Mouse (Mus musculus) A20 (cell line): Measurements from ENCODE around the gene Sf3b2.

Source experiments
- DNase-seq: peaks from one replicate; pipeline ENCODE4 v3.0.0-alpha.2; 2011; ENCODE audit warnings: low read depth, low spot score

The Sf3b2 gene

DNA sequence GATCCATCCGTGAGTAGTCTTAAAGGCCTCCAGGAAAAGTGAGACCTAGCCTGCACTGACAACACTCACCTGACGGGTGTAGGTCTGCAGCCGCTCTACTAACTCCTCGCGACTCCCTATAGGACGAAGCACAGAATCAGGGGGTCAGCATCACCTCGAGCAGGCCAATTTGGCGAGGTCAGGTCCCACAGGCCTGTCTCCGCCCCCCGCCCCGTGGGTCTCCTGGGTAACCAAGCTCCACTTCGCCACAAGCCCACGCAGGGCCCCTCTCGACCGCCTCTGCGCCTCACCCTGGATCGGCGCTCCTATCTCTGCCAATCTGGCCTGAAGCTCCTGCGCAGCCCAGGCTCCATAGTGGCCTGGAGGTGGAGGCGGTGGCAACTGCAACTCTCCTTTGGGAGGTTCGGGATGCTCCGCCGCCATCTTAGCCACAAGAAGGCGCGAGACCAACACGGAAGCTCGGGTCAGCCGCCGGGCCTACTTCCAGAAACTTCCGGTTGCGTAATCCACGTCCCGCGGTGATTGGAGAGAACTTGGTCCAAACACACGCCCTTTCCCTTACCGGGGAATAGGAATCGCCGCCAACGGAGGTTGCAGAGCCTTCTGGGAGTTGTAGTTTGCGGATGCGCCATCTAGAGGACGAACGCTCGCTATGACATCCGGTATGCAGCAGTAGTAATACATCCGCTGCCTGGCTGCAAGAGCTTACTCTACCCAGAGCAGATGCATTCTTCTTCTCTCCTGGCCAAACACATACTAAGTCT, at the start of gene Sf3b2:
TSS of gene Sf3b2 (minus strand) at position 484 of the 764 bp plus-strand sequence.
- DNase-seq, result peak; percentile 99

DNA sequence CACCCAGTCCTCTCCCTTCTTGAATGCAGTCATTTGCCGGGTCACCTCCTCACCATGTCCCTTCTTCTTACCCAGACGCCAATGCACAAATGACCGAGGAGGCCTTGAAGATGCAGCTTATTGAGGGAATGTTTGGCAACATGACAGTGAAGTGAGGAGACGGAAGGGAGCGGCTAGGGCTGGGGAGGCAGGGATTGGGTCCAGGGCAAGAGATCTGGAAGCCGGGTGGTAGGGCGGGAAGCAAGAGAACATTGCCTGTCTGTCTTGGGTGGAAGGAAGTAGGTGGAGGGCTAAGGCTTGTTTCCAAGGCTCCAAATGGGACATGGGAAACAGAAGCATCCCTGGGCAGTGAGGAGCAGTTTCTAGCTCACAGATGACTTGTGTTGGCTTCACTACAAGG, 46.1 kb upstream of the Sf3b2 start:
- no peak for DNase-seq

DNA sequence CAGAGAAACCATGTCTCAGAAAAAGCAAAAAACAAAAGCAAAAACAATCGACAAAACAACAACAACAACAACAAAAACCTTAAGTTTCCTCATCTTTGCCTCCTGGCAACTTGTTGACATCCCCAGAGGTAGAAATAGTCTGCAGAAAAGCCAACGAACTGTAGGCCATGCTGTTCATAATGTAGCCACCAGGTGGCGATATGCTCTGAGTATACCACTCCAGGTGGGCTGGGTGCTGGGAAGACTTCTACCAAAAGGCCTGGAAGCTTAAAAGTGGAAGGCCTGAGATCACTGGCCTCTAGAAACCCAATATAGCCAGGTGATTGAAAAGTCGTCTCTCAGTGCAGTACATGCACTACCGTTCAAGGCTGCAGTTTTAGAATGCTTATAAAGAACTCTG, 42.7 kb upstream of the Sf3b2 start:
- DNase-seq, result peak; percentile 75

GRCm38 (mm10) chr19:5335441-5335840, 40.2 kb upstream of the Sf3b2 start, which contains the start of gene Catsper1:
Catsper1 (plus strand) TSS chr19:5335741.
- no peak for DNase-seq

GRCm38 (mm10) chr19:5334741-5335140, 39.5 kb upstream of the Sf3b2 start:
- no peak for DNase-seq

DNA sequence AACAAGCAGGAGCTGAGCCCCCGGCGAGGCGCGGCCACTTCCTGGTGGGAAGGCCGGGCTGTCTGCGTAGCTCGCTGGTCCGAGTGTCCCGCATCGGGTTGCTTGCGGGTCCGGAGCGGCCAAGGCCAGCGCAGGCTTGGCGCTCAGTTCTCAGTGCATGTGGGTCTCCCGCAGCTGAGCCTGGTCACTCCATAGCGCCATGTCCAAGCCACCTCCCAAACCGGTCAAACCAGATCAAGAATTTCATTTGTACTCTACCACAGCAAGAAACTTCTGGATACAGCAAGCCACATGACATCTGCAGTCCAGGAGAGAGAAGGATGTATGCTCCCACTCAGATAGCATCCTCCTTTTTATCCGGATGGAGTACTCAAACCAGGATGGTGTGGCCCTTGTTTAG, 32.7 kb upstream of the Sf3b2 start:
- no peak for DNase-seq

DNA sequence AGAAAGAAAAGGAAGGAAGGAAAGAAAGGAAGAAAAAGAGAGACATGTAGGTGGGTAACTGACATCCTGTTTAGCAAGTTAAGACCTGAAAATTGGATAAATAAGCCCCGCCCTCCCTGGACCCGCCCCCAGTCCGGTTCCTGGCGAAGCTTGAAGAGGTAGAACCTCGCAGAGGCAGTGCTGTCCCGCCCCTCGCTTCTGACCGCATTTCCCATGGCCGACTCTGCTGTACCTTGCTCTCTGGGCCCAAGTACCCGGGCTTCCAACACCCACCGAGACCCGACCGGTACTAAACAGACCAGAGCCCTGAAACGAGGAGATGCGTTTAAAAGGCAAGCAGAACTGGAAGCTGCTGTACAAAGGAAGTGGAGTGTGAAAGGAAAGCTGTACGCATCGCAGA, 28.5 kb upstream of the Sf3b2 start:
- peak; percentile 57 for DNase-seq

- DNase-seq, result no peak
These were observed 17.9 kb upstream of the Sf3b2 start for GRCm38 (mm10) chr19:5313189-5313588.

DNA sequence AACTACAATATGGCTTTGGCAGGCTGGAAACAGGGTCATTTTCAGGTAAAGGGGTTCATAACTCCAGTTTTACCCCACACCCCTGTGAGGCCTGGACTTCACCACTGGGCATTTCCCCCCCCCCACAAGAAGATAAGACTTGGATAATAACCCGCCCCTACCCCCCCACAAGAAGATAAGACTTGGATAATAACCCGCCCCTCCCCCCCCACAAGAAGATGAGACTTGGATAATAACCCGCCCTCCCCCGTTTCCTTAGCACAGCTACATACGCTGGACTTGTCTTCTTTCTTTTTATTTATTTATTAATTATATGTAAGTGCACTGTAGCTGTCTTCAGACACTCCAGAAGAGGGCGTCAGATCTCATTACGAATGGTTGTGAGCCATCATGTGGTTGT, 13.8 kb upstream of the Sf3b2 start:
- DNase-seq, result no peak

DNA sequence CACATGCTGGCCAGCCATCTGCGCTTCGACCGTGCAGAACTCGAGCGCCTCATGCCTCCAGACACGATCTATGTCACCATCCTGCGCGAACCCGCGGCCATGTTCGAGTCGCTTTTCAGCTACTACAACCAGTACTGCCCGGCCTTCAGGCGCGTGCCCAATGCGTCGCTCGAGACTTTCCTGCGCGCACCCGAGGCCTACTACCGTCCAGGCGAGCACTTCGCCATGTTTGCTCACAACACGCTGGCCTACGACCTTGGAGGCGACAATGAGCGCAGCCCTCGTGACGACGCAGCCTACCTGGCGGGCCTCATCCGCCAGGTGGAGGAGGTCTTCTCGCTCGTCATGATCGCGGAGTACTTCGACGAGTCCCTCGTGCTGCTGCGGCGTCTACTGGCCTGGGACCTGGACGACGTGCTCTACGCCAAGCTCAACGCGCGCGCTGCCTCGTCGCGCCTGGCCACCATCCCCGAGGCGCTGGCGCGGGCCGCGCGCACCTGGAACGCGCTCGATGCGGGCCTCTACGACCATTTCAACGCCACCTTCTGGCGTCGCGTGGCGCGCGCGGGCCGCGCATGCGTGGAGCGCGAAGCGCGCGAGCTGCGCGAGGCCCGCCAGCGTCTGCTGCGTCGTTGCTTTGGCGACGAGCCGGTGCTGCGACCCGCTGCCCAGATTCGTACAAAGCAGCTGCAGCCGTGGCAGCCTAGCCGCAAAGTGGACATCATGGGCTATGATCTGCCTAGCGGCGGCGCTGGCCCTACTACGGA, 11.9 kb upstream of the Sf3b2 start:
- no peak for DNase-seq

DNA sequence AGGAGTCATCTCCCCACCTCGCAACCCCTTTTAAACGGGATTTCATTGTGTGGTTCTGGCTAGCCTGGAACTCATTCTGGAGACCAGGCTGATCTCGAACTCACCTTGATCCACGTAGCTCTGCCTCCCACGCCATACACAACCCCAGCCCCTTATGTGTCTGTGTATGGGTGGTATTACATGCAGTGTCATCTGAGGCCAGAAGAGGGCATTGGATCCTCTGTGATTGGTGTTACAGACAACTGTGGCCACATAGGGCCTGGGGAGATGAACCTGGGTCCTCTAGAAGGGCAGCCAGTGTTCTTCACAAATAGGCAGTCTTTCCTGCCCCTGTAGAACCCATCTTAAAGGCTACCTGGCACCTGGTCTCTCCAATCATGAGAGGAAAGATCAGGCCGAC, 11.0 kb upstream of the Sf3b2 start:
- DNase-seq, result peak; percentile 33

- DNase-seq, result peak; percentile 84
These were observed 7.2 kb upstream of the Sf3b2 start for GRCm38 (mm10) chr19:5302455-5302854.

- DNase-seq, result no peak
These were observed 5.3 kb upstream of the Sf3b2 start for GRCm38 (mm10) chr19:5300588-5300987.

DNA sequence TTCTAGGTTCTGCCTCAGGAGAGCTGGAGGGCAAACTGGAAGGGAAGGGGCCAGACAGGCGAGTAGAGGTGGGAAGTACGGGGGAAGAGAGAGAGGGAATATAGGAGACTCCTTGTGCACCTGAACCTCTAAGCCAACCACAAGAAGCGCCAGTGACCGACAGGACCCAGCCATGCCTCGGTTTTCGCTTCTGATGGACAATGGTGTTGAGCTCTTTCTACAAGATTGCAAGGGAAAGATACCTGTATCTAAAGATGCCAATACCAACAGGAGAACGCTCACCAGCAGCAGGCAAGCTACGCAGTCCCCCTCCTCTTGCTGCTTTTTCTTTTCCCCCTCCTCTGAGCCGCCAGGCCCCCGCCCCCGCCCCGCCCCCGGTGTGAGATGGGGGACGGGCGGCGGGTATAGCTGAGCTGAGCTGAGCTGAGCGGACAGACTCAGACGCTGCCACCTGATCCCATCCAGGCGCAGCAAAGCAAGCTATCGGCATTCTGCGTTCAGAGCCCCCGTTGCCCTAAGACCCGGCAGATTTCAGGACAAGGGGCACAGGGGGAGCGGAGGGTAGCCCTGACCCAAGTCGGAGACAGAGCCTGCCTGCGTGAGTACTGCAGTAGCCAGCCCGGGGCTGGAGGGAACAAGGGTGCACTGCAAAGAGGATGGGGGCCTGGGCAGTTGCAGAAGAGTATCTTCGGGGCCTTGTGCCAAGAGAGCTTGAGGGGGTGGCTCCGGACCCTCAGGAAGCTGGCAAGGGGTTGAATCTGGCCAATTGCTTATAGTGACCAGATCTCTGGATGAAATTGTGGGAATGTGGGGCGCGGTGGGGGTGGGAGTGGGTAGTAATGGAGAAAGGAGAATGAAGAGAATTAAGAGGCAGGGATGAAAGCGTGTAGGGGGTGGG, 2.9 kb upstream of the Sf3b2 start, which contains the start of gene Gal3st3:
TSS of gene Gal3st3 (plus strand) at position 429 of the 898 bp plus-strand sequence.
- no peak for DNase-seq

- DNase-seq, result no peak
These were observed 1.4 kb upstream of the Sf3b2 start for GRCm38 (mm10) chr19:5296630-5297029.

- DNase-seq, result no peak
These were observed 451 bp upstream of the Sf3b2 start for GRCm38 (mm10) chr19:5295736-5296075.

DNA sequence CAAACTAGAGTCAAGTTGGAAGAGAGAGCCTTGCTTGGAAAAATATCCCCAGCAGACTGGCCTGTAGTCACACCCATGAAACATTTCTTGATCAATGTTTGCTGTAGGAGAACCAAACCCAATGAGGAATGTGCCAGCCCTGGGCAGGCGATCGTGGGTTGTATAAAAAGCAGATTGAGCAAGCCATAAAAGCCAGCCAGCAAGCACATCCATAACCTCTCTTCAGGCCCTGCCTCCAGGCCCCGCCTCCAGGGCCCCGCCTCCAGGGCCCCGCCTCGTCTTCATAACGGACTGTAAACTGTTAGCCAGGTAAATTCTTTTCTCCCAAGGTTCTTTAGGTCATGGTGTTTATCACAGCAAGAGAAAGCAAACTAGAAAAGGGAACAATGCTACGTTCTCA, 16.9 kb downstream of the Sf3b2 start:
- no peak for DNase-seq

GRCm38 (mm10) chr19:5277140-5277539, 18.1 kb downstream of the Sf3b2 start:
- peak; percentile 35 for DNase-seq

DNA sequence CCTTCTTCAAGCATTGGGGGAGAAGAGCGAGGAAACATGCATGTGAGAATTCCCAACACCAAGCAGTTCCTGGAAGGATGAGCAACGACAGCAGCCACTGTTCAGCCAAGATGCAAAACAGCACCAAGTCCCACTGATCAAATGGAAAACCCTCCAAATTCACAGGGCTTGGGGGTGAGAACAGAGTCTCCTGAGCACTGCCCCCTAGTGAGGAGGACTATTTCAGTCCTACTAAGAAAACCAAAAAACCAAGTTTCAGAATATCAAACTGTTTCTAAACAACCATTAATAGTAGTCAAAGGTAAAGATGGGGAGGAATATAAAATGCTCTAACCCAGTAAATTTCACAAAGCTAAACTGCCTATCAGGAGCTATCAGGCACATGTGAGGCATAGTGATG, 18.7 kb downstream of the Sf3b2 start:
- no peak for DNase-seq

GRCm38 (mm10) chr19:5275736-5276135, 19.5 kb downstream of the Sf3b2 start:
- no peak for DNase-seq

- DNase-seq, result no peak
These were observed 20.6 kb downstream of the Sf3b2 start for GRCm38 (mm10) chr19:5274641-5275040.

GRCm38 (mm10) chr19:5273916-5274315, 21.3 kb downstream of the Sf3b2 start:
- no peak for DNase-seq
